ENCODE assay signal across 16 mouse cellular contexts in the genomic region with DNA sequence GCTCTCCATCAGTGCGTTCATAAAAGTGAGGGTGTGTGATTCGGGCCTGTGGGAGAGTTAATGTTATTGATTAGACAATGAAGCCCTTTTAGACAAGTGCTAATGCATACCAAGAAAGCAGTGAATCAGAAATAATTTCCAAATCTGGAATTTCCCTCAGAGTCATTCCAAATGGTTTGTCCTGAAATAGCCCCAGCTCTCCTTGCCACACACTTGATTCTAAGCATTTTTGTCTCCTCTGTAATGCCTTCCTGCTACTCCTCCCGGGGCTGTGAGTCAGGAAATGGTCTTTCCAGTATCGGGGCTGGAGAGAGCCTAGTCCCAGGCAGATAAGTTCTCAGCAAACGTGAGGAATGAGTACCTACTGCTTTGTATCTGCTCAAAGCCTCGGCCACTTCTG.
DNase-seq lines count a peak whose midpoint lies in the region; ATAC-seq and TF ChIP-seq lines count a peak whose summit lies in the region.
"Had no signal": no experiment of that assay in that cellular context is flagged by ENCODE, and none has a peak within 500 bp of the region (broad histone marks: within the 10 kb centered on the region; RNA-seq: fewer than 3 reads in every experiment).

No protein-coding gene starts in this region.

- no peak for TF ChIP-seq POLR2A in liver, adult 2 months (IDR thresholded peaks at IDR 0.05; ENCODE audit: extremely low read depth, insufficient read depth, low read length)

- H3K36me3 ChIP-seq in embryonic facial prominence, embryonic 13.5 days: no peaks in the 10 kb centered on the region
- H3K36me3 ChIP-seq in embryonic facial prominence, embryonic 10.5 days (replicated peaks): no peaks in the 10 kb centered on the region
- H3K36me3 ChIP-seq in liver, adult 2 months (ENCODE audit: control insufficient read depth, insufficient read depth, low read length): no peaks in the 10 kb centered on the region
- H3K36me3 ChIP-seq in liver, postnatal 0 days (replicated peaks; ENCODE audit: insufficient read depth, low read length): no peaks in the 10 kb centered on the region
- no peaks in the 10 kb centered on the region for H3K36me3 ChIP-seq in embryonic facial prominence, embryonic 14.5 days (ENCODE audit: control insufficient read depth, insufficient read depth, low read length)
- no peaks in the 10 kb centered on the region for H3K36me3 ChIP-seq in hindbrain, embryonic 13.5 days
- H3K36me3 ChIP-seq: embryonic facial prominence, embryonic 12.5 days had no signal

- intact Hi-C loops in heart, postnatal 10 days (cut with DNase I): loop anchor here (5.0 kb wide), 1 partner anchor 96 kb away; no protein-coding TSS in a partner anchor

- no peak overlapping the region for H3K4me3 ChIP-seq in embryonic facial prominence, embryonic 13.5 days
- H3K4me3 ChIP-seq in embryonic facial prominence, embryonic 10.5 days: no peak overlapping the region
- no peak overlapping the region for H3K4me3 ChIP-seq in liver, adult 2 months (ENCODE audit: insufficient read depth, low read depth, low read length)
- H3K4me3 ChIP-seq in liver, postnatal 0 days (ENCODE audit: low read depth, low read length): no peak overlapping the region
- no peak overlapping the region for H3K4me3 ChIP-seq in embryonic facial prominence, embryonic 14.5 days (ENCODE audit: low read depth, low read length)
- no peak overlapping the region for H3K4me3 ChIP-seq in hindbrain, embryonic 13.5 days
- H3K4me3 ChIP-seq: embryonic facial prominence, embryonic 12.5 days; layer of hippocampus, adult 2 months had no signal

- H3K79me2 ChIP-seq in liver, adult 2 months (ENCODE audit: control insufficient read depth, insufficient read depth, low read length): no peaks in the 10 kb centered on the region

- no peak overlapping the region for H3K4me2 ChIP-seq in embryonic facial prominence, embryonic 13.5 days
- no peak overlapping the region for H3K4me2 ChIP-seq in liver, postnatal 0 days (ENCODE audit: low read depth, low read length)
- no peak overlapping the region for H3K4me2 ChIP-seq in embryonic facial prominence, embryonic 14.5 days (ENCODE audit: low read depth, low read length)
- no peak overlapping the region for H3K4me2 ChIP-seq in hindbrain, embryonic 13.5 days
- H3K4me2 ChIP-seq: embryonic facial prominence, embryonic 12.5 days; lung, embryonic 14.5 days had no signal

- peak overlapping the region; percentile 7; the same call in 1 of the 2 replicates for H3K27ac ChIP-seq in embryonic facial prominence, embryonic 13.5 days
- no peak overlapping the region for H3K27ac ChIP-seq in embryonic facial prominence, embryonic 10.5 days (replicated peaks)
- no peak overlapping the region for H3K27ac ChIP-seq in liver, adult 2 months (replicated peaks; ENCODE audit: insufficient read depth, low read depth, low read length)
- H3K27ac ChIP-seq in liver, postnatal 0 days (ENCODE audit: low read depth): no peak overlapping the region
- peak overlapping the region; percentile 44; the same call in 1 of the 2 replicates for H3K27ac ChIP-seq in embryonic facial prominence, embryonic 14.5 days (replicated peaks; ENCODE audit: low read depth, low read length)
- H3K27ac ChIP-seq in hindbrain, embryonic 13.5 days: no peak overlapping the region
- H3K27ac ChIP-seq: embryonic facial prominence, embryonic 12.5 days; layer of hippocampus, adult 2 months had no signal

- H3K9ac ChIP-seq in embryonic facial prominence, embryonic 13.5 days: no peak overlapping the region
- no peak overlapping the region for H3K9ac ChIP-seq in liver, adult 2 months (ENCODE audit: low read depth, low read length)
- no peak overlapping the region for H3K9ac ChIP-seq in liver, postnatal 0 days (replicated peaks)
- no peak overlapping the region for H3K9ac ChIP-seq in embryonic facial prominence, embryonic 14.5 days (ENCODE audit: low read depth, low read length)
- H3K9ac ChIP-seq in hindbrain, embryonic 13.5 days: no peak overlapping the region
- H3K9ac ChIP-seq: embryonic facial prominence, embryonic 12.5 days; lung, embryonic 14.5 days had no signal

- H3K9me3 ChIP-seq in embryonic facial prominence, embryonic 13.5 days: no peaks in the 10 kb centered on the region
- H3K9me3 ChIP-seq in embryonic facial prominence, embryonic 10.5 days: no peaks in the 10 kb centered on the region
- H3K9me3 ChIP-seq in liver, postnatal 0 days (ENCODE audit: low read length): no peaks in the 10 kb centered on the region
- H3K9me3 ChIP-seq in embryonic facial prominence, embryonic 14.5 days (ENCODE audit: control insufficient read depth, low read length): no peaks in the 10 kb centered on the region
- H3K9me3 ChIP-seq in hindbrain, embryonic 13.5 days: no peaks in the 10 kb centered on the region
- H3K9me3 ChIP-seq: embryonic facial prominence, embryonic 12.5 days had no signal

- no peak for TF ChIP-seq CTCF in liver, adult 2 months (IDR thresholded peaks at IDR 0.05; ENCODE audit: low read depth, low read length)
- TF ChIP-seq CTCF in liver, postnatal 0 days (IDR thresholded peaks at IDR 0.05; ENCODE audit: low read depth): no peak

- 70% methylated on average over 6 of the region's 6 CpGs for WGBS in embryonic facial prominence, embryonic 13.5 days
- 81% methylated on average over 6 of the region's 6 CpGs for WGBS in embryonic facial prominence, embryonic 10.5 days
- 78% methylated on average over 6 of the region's 6 CpGs for WGBS in liver, adult 2 months
- WGBS in liver, postnatal 0 days (ENCODE audit: insufficient replicate concordance): 65% methylated on average over 6 of the region's 6 CpGs
- WGBS in embryonic facial prominence, embryonic 14.5 days: 63% methylated on average over 6 of the region's 6 CpGs
- 63% methylated on average over 6 of the region's 6 CpGs for WGBS in hindbrain, embryonic 13.5 days

- DNase-seq in embryonic facial prominence, embryonic 10.5 days (ENCODE audit: low spot score): no peak
- DNase-seq in liver, adult 2 months (ENCODE audit: extremely low read depth, low read depth, low spot score): peak; percentile 2
- no peak for DNase-seq in liver, postnatal 0 days
- no peak for DNase-seq in embryonic facial prominence, embryonic 14.5 days (ENCODE audit: low spot score)
- DNase-seq in heart, postnatal 10 days: peak; percentile 50 to 51
- no peak for DNase-seq in adrenal gland, postnatal 36 days
- DNase-seq: cerebellum, adult 11 months; liver; lung, embryonic 14.5 days; thymus, postnatal 36 days had no signal

- no peaks in the 10 kb centered on the region for H3K27me3 ChIP-seq in embryonic facial prominence, embryonic 13.5 days
- H3K27me3 ChIP-seq in embryonic facial prominence, embryonic 10.5 days (replicated peaks; ENCODE audit: low read depth, poor library complexity, severe bottlenecking): no peaks in the 10 kb centered on the region
- H3K27me3 ChIP-seq in liver, adult 2 months (ENCODE audit: control insufficient read depth, insufficient read depth, low read length): no peaks in the 10 kb centered on the region
- no peaks in the 10 kb centered on the region for H3K27me3 ChIP-seq in liver, postnatal 0 days (ENCODE audit: insufficient read depth, low read length)
- no peaks in the 10 kb centered on the region for H3K27me3 ChIP-seq in embryonic facial prominence, embryonic 14.5 days (replicated peaks; ENCODE audit: control insufficient read depth, insufficient read depth, low read length)
- no peaks in the 10 kb centered on the region for H3K27me3 ChIP-seq in hindbrain, embryonic 13.5 days
- H3K27me3 ChIP-seq: CH12.LX; embryonic facial prominence, embryonic 12.5 days had no signal

- no peak for TF ChIP-seq EP300 in liver, postnatal 0 days (IDR thresholded peaks at IDR 0.05; ENCODE audit: low read depth)

- ATAC-seq in embryonic facial prominence, embryonic 13.5 days (ENCODE audit: insufficient number of reproducible peaks, insufficient read depth, low FRiP score, low TSS enrichment, low read depth): no peak
- ATAC-seq in liver, postnatal 0 days: no peak
- no peak for ATAC-seq in embryonic facial prominence, embryonic 14.5 days (ENCODE audit: low read depth)
- ATAC-seq in hindbrain, embryonic 13.5 days (ENCODE audit: low FRiP score): no peak
- ATAC-seq: forebrain, embryonic 14.5 days had no signal

- H3K4me1 ChIP-seq in embryonic facial prominence, embryonic 13.5 days: peaks cover 75% of the 10 kb centered on the region
- peaks cover 54% of the 10 kb centered on the region for H3K4me1 ChIP-seq in embryonic facial prominence, embryonic 10.5 days
- H3K4me1 ChIP-seq in liver, adult 2 months (ENCODE audit: control insufficient read depth, insufficient read depth, low read length): no peaks in the 10 kb centered on the region
- peaks cover 6% of the 10 kb centered on the region; the same call in 1 of the 2 replicates for H3K4me1 ChIP-seq in liver, postnatal 0 days (ENCODE audit: insufficient read depth)
- peaks cover 50% of the 10 kb centered on the region for H3K4me1 ChIP-seq in embryonic facial prominence, embryonic 14.5 days (ENCODE audit: control insufficient read depth, insufficient read depth, low read length)
- peaks cover 60% of the 10 kb centered on the region for H3K4me1 ChIP-seq in hindbrain, embryonic 13.5 days (replicated peaks)

Comparison
In these comparisons a context has a peak if more than half of its experiments do, and no peak if none do; other contexts are left out.
1. H3K27ac ChIP-seq: peak in embryonic facial prominence, embryonic 13.5 days (single experiment) and embryonic facial prominence, embryonic 14.5 days (single experiment); none in embryonic facial prominence, embryonic 10.5 days (single experiment), liver, adult 2 months (single experiment), liver, postnatal 0 days (single experiment) and hindbrain, embryonic 13.5 days (single experiment).
2. DNase-seq: peak in liver, adult 2 months (single experiment) and heart, postnatal 10 days (2 of 2); none in embryonic facial prominence, embryonic 10.5 days (single experiment), liver, postnatal 0 days (single experiment), embryonic facial prominence, embryonic 14.5 days (single experiment) and adrenal gland, postnatal 36 days (0 of 2).